Mouse (Mus musculus) lung, postnatal 0 days (tissue): ENCODE data around the gene B4galt4.

Source experiments
- CTCF ChIP-seq: IDR thresholded peaks from 2 replicates; pipeline ENCODE4 v1.5.1; 2016; ENCODE audit warnings: antibody characterized with exemption, mild to moderate bottlenecking
- EP300 ChIP-seq: IDR thresholded peaks from 2 replicates; pipeline ENCODE4 v1.6.1; 2016; ENCODE audit warnings: antibody characterized with exemption, mild to moderate bottlenecking, control low read depth

DNA sequence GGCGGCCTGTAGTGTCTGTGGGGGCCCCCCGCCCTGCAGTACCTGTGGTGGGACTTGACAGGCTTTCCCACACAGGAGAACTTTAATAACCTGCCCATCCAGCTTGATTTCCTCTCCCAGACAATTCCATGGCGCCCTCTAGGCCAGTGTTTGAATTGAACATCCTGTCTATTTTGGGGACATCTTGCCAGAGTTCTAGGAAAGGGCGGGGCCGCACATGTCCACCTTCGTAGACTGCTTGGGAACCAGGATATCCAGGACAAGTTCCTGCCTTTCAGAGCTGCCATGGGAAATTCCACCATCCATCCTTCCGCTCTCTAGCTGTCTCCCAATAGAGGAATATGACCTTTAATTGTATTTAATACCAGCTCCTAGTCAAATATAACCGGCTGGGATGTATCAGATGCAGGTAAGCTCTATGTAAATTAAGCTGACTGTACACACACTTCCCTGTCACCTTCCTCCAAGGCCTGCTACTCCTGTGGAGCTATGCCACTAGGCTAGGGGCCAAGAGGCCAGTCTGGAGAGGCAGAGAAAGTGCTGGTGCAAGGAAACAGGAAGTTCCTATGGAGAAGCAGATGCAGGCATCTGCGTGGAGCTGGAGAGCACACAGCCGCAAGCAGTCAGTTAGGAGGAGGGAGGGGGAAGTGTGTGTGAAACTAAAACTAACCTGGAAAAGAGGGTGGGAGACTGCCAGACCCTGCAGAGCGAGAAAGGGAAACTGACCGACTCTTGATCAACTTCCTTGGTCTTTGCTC is 16.2 kb downstream of the B4galt4 start:
- TF ChIP-seq CTCF (peak; percentile 51), EP300 (peak; percentile 94)
